Mouse (Mus musculus): ENCODE measurements around the gene Bicd2. TPM values are rescaled to one million over a fixed set of nuclear protein-coding genes. Genes with fewer than 3 reads are reported as not detected.

Gene Bicd2
- polyA plus RNA-seq, 1 experiment from 2014 or later = 5.8 TPM

GRCm38 (mm10) chr13:49381230-49381629 is 39.8 kb downstream of the Bicd2 start:
- H3K9ac ChIP-seq (replicated peaks) = no peak overlapping the region
- H3K4me3 ChIP-seq (ENCODE audit: low read depth, low read length) = no peak overlapping the region
- H3K27ac ChIP-seq (ENCODE audit: low read depth) = no peak overlapping the region
- peaks cover 67% of the 10 kb centered on the region for H3K36me3 ChIP-seq (replicated peaks; ENCODE audit: insufficient read depth, low read length)
- H3K27me3 ChIP-seq (ENCODE audit: insufficient read depth, low read length) = no peaks in the 10 kb centered on the region
- no peak for TF ChIP-seq EP300 (IDR thresholded peaks at IDR 0.05; ENCODE audit: low read depth)
- TF ChIP-seq CTCF (IDR thresholded peaks at IDR 0.05; ENCODE audit: low read depth) = peak; percentile 98
- ATAC-seq (peak; percentile 67), DNase-seq (peak; percentile 89)
- H3K4me1 ChIP-seq (ENCODE audit: insufficient read depth) = 0 out of 2 replicates have a peak, but pooled peaks cover 4% of the 10 kb centered on the region
- no peaks in the 10 kb centered on the region for H3K9me3 ChIP-seq (ENCODE audit: low read length)
- no peak overlapping the region for H3K4me2 ChIP-seq (ENCODE audit: low read depth, low read length)
- 26% methylated on average over 3 of the region's 3 CpGs for WGBS (ENCODE audit: insufficient replicate concordance)

- Histone ChIP-seq H3K4me2 (ENCODE audit: low read depth, low read length) (no peak overlapping the region), H3K9me3 (ENCODE audit: low read length) (no peaks in the 10 kb centered on the region), H3K4me3 (ENCODE audit: low read depth, low read length) (no peak overlapping the region), H3K36me3 (replicated peaks; ENCODE audit: insufficient read depth, low read length) (peaks cover 63% of the 10 kb centered on the region), H3K4me1 (ENCODE audit: insufficient read depth) (no peaks in the 10 kb centered on the region), H3K27me3 (ENCODE audit: insufficient read depth, low read length) (no peaks in the 10 kb centered on the region), H3K9ac (replicated peaks) (no peak overlapping the region), H3K27ac (ENCODE audit: low read depth) (no peak overlapping the region)
- TF ChIP-seq CTCF (IDR thresholded peaks at IDR 0.05; ENCODE audit: low read depth) (no peak), EP300 (IDR thresholded peaks at IDR 0.05; ENCODE audit: low read depth) (no peak)
- DNase-seq = no peak
- WGBS (ENCODE audit: insufficient replicate concordance) = 92% methylated on average over 22 of the region's 23 CpGs
- ATAC-seq = no peak
Observed at GRCm38 (mm10) chr13:49382997-49383396, 41.6 kb downstream of the Bicd2 start.

GRCm38 (mm10) chr13:49384751-49385463 is 43.5 kb downstream of the Bicd2 start:
- Histone ChIP-seq H3K27me3 (ENCODE audit: insufficient read depth, low read length) (no peaks in the 10 kb centered on the region), H3K36me3 (replicated peaks; ENCODE audit: insufficient read depth, low read length) (peaks cover 46% of the 10 kb centered on the region), H3K9me3 (ENCODE audit: low read length) (no peaks in the 10 kb centered on the region), H3K4me1 (ENCODE audit: insufficient read depth) (no peaks in the 10 kb centered on the region), H3K4me2 (ENCODE audit: low read depth, low read length) (no peak overlapping the region), H3K9ac (replicated peaks) (no peak overlapping the region), H3K4me3 (ENCODE audit: low read depth, low read length) (no peak overlapping the region), H3K27ac (ENCODE audit: low read depth) (no peak overlapping the region)
- WGBS (ENCODE audit: insufficient replicate concordance) = 74% methylated on average over 16 of the region's 16 CpGs
- no peak for ATAC-seq
- no peak for TF ChIP-seq CTCF (IDR thresholded peaks at IDR 0.05; ENCODE audit: low read depth)
- no peak for TF ChIP-seq EP300 (IDR thresholded peaks at IDR 0.05; ENCODE audit: low read depth)
- DNase-seq = no peak

- Histone ChIP-seq H3K4me2 (ENCODE audit: low read depth, low read length) (no peak overlapping the region), H3K9me3 (ENCODE audit: low read length) (no peaks in the 10 kb centered on the region), H3K36me3 (replicated peaks; ENCODE audit: insufficient read depth, low read length) (peaks cover 5% of the 10 kb centered on the region; the same call in 1 of the 2 replicates), H3K4me1 (ENCODE audit: insufficient read depth) (peaks cover 8% of the 10 kb centered on the region; the same call in 1 of the 2 replicates), H3K27me3 (ENCODE audit: insufficient read depth, low read length) (no peaks in the 10 kb centered on the region), H3K27ac (ENCODE audit: low read depth) (no peak overlapping the region), H3K4me3 (ENCODE audit: low read depth, low read length) (no peak overlapping the region), H3K9ac (replicated peaks) (no peak overlapping the region)
- DNase-seq (peak; percentile 54), ATAC-seq (no peak)
- peak; percentile 68 for TF ChIP-seq CTCF (IDR thresholded peaks at IDR 0.05; ENCODE audit: low read depth)
- no peak for TF ChIP-seq EP300 (IDR thresholded peaks at IDR 0.05; ENCODE audit: low read depth)
- 90% methylated on average over 2 of the region's 2 CpGs for WGBS (ENCODE audit: insufficient replicate concordance)
Observed at GRCm38 (mm10) chr13:49391374-49391773, 50.0 kb downstream of the Bicd2 start.

- 41% methylated on average over 1 of the region's 1 CpGs for WGBS (ENCODE audit: insufficient replicate concordance)
Observed at GRCm38 (mm10) chr13:49393579-49393978, 52.2 kb downstream of the Bicd2 start.

GRCm38 (mm10) chr13:49394886-49395447 is 53.6 kb downstream of the Bicd2 start:
- ATAC-seq = no peak; the same call in 1 of the 2 replicates
- TF ChIP-seq EP300 (IDR thresholded peaks at IDR 0.05; ENCODE audit: low read depth) = no peak
- TF ChIP-seq CTCF (IDR thresholded peaks at IDR 0.05; ENCODE audit: low read depth) = no peak
- Histone ChIP-seq H3K4me3 (ENCODE audit: low read depth, low read length) (no peak overlapping the region), H3K4me1 (ENCODE audit: insufficient read depth) (peaks cover 8% of the 10 kb centered on the region; the same call in 1 of the 2 replicates), H3K36me3 (replicated peaks; ENCODE audit: insufficient read depth, low read length) (no peaks in the 10 kb centered on the region), H3K27ac (ENCODE audit: low read depth) (no peak overlapping the region), H3K9me3 (ENCODE audit: low read length) (no peaks in the 10 kb centered on the region), H3K27me3 (ENCODE audit: insufficient read depth, low read length) (no peaks in the 10 kb centered on the region), H3K4me2 (ENCODE audit: low read depth, low read length) (no peak overlapping the region), H3K9ac (replicated peaks) (no peak overlapping the region)
- DNase-seq = no peak
- 85% methylated on average over 3 of the region's 3 CpGs for WGBS (ENCODE audit: insufficient replicate concordance)

More at GRCm38 (mm10) chr13:49393579-49393978, 52.2 kb downstream of the Bicd2 start:
- DNase-seq (no peak), ATAC-seq (0 out of 2 replicates have a peak, but pooled peaks have one; percentile 23)
- no peak for TF ChIP-seq CTCF (IDR thresholded peaks at IDR 0.05; ENCODE audit: low read depth)
- TF ChIP-seq EP300 (IDR thresholded peaks at IDR 0.05; ENCODE audit: low read depth) = 0 out of 2 replicates have a peak, but pooled peaks have one; percentile 25
- no peak overlapping the region for H3K9ac ChIP-seq (replicated peaks)
- peaks cover 8% of the 10 kb centered on the region; the same call in 1 of the 2 replicates for H3K4me1 ChIP-seq (ENCODE audit: insufficient read depth)
- H3K4me3 ChIP-seq (ENCODE audit: low read depth, low read length) = no peak overlapping the region
- no peaks in the 10 kb centered on the region for H3K27me3 ChIP-seq (ENCODE audit: insufficient read depth, low read length)
- no peaks in the 10 kb centered on the region for H3K9me3 ChIP-seq (ENCODE audit: low read length)
- no peaks in the 10 kb centered on the region for H3K36me3 ChIP-seq (replicated peaks; ENCODE audit: insufficient read depth, low read length)
- H3K27ac ChIP-seq (ENCODE audit: low read depth) = no peak overlapping the region
- no peak overlapping the region for H3K4me2 ChIP-seq (ENCODE audit: low read depth, low read length)
